Mouse (Mus musculus) erythroblast, embryonic 14.5 days (primary cell): Measurements from ENCODE around the gene Rbfox3. TPM values are rescaled to one million over a fixed set of nuclear protein-coding genes. Genes with fewer than 3 reads are reported as not detected.

ENCODE experiments used
- H3K27me3 ChIP-seq: 2 replicates; pipeline ENCODE4 v1.6.1; 2012; ENCODE audit warnings: inconsistent platforms; ENCODE audit not compliant: control insufficient read depth
- H3K36me3 ChIP-seq: 2 replicates; pipeline ENCODE4 v1.6.1; 2012; ENCODE audit warnings: mild to moderate bottlenecking, inconsistent platforms; ENCODE audit not compliant: control insufficient read depth
- H3K4me1 ChIP-seq: 2 replicates; pipeline ENCODE4 v1.6.1; 2012; ENCODE audit warnings: inconsistent platforms; ENCODE audit not compliant: control insufficient read depth
- H3K4me3 ChIP-seq: replicated peaks from 2 replicates; pipeline ENCODE3; 2012; ENCODE audit warnings: moderate library complexity, mild to moderate bottlenecking, inconsistent platforms
- H3K9me3 ChIP-seq: 2 replicates; pipeline ENCODE4 v1.6.1; 2012; ENCODE audit warnings: low read length, inconsistent platforms, mixed read lengths; ENCODE audit not compliant: control insufficient read depth
- GATA1 ChIP-seq: IDR thresholded peaks from 2 replicates; pipeline ENCODE4 v1.6.1; 2012; ENCODE audit warnings: low read length, inconsistent platforms, mixed read lengths
- TAL1 ChIP-seq: IDR thresholded peaks from 3 replicates; pipeline ENCODE4 v1.6.1; 2012; ENCODE audit warnings: low read length, inconsistent platforms, mixed read lengths
- polyA plus RNA-seq: library from polyadenylated mRNA; stranded (reverse); fragments of >175 nt; gene quantifications from 2 replicates; pipeline ENCODE4 v1.2.3, GENCODE M21; 2012

Gene Rbfox3
- polyA plus RNA-seq, 1 experiment, result 0.02 TPM

DNA sequence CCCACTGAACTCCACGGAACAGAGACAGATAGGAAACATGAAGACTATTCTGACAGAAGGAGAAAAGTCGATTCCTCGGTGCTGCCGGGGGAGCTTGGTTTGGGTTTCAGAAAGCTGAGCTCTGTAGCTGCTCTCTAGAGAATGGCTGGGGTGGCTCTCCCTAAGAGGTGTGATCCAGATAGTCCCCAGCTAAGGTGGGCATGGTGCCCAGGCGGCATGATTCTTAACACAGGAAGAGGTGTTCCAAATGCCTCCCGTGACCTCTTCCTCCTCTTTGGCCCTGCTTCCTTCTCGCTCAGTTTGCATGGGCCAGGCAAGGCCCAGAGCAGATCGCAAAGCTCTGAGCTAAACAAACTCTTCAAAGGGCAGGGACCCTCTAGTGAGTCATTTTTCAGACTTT, 243.0 kb downstream of the Rbfox3 start:
- H3K36me3 ChIP-seq, result no peaks in the 10 kb centered on the region
- H3K27me3 ChIP-seq, result no peaks in the 10 kb centered on the region
- no peak for TF ChIP-seq TAL1
- no peak for TF ChIP-seq GATA1
- no peaks in the 10 kb centered on the region for H3K9me3 ChIP-seq
- H3K4me1 ChIP-seq, result no peaks in the 10 kb centered on the region
- no peak overlapping the region for H3K4me3 ChIP-seq

DNA sequence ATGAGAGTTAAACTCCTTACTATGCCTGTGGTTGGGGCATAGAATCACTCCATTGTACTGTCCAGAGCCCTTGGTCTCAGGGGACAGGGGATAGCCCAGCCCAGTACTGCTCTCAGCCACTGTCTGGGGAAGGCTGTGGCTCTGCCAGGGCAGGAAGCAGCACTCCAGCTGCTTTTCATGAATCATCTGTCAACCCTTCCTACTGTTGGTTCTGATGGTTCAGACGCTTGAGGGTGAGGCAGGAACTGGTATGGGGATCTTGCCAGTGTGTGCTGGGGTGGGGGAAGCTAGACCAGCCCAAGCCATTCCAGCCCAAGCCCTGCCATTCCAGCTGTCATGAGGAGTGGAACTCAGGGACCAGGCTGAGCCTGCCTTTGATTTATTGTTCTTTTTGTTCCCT, 243.5 kb downstream of the Rbfox3 start:
- Histone ChIP-seq H3K9me3 (no peaks in the 10 kb centered on the region), H3K36me3 (no peaks in the 10 kb centered on the region), H3K27me3 (no peaks in the 10 kb centered on the region), H3K4me1 (no peaks in the 10 kb centered on the region), H3K4me3 (no peak overlapping the region)
- TF ChIP-seq GATA1 (no peak), TAL1 (no peak)

DNA sequence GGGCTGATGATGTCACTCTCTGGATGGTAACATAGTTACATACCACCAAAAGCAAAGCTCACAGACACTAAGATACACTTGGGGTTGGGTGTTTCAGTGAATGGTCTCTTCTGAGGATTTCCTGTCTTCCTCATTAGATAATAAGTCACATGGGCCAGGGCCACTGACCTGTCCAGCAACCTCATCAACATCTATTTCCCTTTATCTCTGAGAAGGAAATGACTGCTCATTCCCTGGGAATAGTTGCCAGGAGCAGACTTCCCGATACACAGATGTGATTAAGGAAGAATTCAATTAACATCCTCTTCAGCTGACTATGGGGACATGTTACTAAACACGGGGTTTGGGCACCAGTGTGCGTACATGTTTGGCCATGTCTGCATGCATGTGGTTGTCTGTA, 245.2 kb downstream of the Rbfox3 start:
- no peaks in the 10 kb centered on the region for H3K4me1 ChIP-seq
- H3K36me3 ChIP-seq, result no peaks in the 10 kb centered on the region
- TF ChIP-seq TAL1, result no peak
- TF ChIP-seq GATA1, result no peak
- H3K27me3 ChIP-seq, result no peaks in the 10 kb centered on the region
- no peaks in the 10 kb centered on the region for H3K9me3 ChIP-seq
- no peak overlapping the region for H3K4me3 ChIP-seq

DNA sequence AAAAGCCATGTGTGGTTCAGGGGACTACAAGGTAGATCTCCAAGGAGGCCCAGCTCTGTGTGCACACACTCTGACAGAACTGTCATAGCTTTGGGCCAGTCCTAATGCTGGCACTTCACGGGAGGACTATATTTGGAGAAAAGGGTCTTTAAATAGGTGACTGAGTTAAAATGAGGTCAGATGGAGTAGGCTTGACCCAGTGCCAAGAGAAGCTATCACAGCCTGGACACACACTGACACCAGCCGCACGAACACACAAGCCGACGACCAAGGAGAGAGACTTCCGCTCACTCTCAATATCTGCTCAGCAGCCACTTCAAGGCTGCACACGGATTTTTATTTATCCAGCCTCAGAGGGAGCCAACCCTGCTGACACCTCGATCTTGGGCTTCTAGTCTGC, 248.1 kb downstream of the Rbfox3 start:
- TF ChIP-seq GATA1 (no peak), TAL1 (no peak)
- no peaks in the 10 kb centered on the region for H3K4me1 ChIP-seq
- no peak overlapping the region for H3K4me3 ChIP-seq
- no peaks in the 10 kb centered on the region for H3K36me3 ChIP-seq
- H3K9me3 ChIP-seq, result no peaks in the 10 kb centered on the region
- H3K27me3 ChIP-seq, result no peaks in the 10 kb centered on the region

DNA sequence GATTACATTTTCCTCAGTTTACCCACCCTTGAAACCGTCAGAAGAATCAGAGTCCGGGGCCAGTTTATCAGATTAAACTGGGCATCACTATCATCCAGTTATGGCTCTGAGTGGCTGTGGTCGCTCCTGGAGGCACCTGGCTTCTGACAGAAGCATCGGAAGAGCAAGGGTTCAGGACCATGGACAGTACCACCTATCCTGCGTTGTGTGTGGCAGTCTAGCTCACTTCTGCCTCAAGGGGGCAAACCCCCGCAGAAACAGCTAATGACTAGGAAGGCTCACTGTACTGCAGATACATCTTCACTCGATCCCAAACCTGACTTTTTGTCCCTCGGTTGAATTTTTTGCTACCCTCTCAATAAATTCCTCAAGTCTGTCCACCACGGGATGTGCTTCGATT, 252.1 kb downstream of the Rbfox3 start:
- Histone ChIP-seq H3K27me3 (no peaks in the 10 kb centered on the region), H3K9me3 (no peaks in the 10 kb centered on the region), H3K36me3 (no peaks in the 10 kb centered on the region), H3K4me3 (no peak overlapping the region), H3K4me1 (no peaks in the 10 kb centered on the region)
- TF ChIP-seq GATA1, result no peak
- no peak for TF ChIP-seq TAL1

DNA sequence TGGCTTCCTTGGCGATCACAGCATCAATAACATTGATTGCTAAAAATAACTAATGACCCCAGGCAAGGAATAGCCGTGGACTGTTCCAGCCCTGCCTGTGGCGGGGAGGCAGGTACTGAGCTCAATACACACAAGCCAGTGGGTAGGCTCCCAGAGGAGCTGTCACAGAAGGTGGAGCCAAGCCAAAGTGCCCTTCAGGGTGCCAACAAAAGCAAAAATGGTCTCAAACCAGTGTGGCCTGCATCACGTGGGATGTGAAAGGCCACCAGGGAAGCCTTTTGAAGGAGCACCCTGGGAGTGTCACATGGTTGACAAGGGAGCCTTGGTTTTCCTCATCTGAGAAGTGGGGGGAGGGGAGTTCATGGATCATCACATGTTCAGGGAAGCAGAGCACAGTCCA, 255.6 kb downstream of the Rbfox3 start:
- no peaks in the 10 kb centered on the region for H3K36me3 ChIP-seq
- TF ChIP-seq TAL1 (no peak), GATA1 (no peak)
- no peak overlapping the region for H3K4me3 ChIP-seq
- H3K4me1 ChIP-seq, result no peaks in the 10 kb centered on the region
- no peaks in the 10 kb centered on the region for H3K9me3 ChIP-seq
- H3K27me3 ChIP-seq, result no peaks in the 10 kb centered on the region

DNA sequence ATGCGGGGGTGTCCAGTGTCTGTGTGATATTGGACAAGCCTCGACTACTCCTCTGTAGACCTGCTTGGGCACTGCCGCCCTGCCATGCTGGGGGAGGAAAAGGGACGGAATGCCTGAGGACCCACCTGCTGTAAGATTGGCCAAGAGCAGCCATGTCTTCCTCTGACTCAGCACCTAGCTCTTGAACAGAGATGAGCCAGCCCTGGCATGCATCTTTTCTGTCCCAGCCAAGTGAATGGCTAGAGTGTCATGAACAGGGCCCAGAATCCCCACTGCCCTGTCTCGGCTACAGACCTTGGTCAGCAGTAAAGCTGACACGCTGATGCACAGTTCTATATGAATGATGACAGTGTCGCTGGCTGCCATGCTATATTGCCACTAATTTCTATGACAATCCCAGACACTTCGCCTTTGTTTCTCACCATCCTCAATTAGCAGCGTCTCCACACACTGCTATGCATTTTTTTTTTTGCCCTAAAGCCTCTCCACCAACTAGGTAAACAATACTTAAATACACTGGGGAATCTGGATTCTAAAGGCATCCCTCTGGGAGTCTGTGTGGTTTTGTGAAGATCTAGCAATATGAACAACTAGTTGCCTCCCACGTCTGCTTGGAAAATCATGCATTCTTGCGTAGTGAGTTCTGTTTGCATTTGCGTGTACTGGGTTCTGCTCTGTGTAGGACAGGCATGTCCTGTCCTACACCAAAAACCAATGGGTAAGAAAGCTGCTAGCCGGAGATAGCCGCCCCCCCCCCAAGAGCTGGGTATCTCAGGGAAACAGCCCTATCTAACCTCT, 257.7 kb downstream of the Rbfox3 start:
- no peaks in the 10 kb centered on the region; the same call in 1 of the 2 replicates for H3K9me3 ChIP-seq
- TF ChIP-seq GATA1 (no peak), TAL1 (no peak)
- H3K4me1 ChIP-seq, result no peaks in the 10 kb centered on the region
- H3K36me3 ChIP-seq, result no peaks in the 10 kb centered on the region
- H3K27me3 ChIP-seq, result no peaks in the 10 kb centered on the region; the same call in 1 of the 2 replicates
- no peak overlapping the region for H3K4me3 ChIP-seq

DNA sequence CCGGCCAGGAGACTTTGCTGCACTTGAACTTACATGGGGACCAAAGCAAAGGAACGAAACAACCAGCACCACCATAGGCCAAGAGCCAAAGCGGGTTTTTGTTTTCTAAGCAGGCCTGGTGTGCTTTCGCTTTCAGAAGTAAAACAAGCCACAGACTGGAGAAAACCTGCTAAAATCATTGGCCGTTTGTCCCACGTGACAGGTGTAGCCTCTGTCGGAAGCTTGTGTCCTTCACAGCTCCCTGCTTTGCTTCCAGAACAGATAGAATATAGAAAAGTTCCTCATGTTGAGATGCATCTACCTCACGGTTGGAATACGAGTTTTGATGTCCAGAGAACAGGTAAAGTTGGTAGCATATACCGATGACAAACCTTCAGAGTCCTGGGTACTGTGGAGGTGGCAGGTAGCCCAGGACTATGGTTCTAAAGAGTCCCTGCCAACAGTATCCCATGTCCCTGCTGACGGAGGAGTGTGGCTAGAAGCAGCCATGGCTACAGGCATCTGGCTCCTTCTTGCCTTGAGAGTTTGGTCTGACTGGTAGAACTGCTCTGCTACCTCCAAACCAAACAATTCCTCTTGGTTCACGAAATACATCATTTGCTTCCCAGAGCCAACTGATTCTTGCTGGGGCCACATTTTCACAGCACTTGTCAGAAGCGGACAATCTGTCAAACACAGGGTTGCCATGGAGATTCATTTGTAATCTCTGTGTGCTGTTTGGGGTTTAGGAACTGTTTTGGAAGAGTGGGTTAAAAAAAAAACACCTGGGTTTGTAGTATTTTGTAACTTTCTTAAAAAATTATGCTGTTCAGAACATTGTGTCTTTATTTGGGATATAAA, 258.8 kb downstream of the Rbfox3 start:
- Histone ChIP-seq H3K4me1 (no peaks in the 10 kb centered on the region), H3K27me3 (no peaks in the 10 kb centered on the region; the same call in 1 of the 2 replicates), H3K9me3 (no peaks in the 10 kb centered on the region; the same call in 1 of the 2 replicates), H3K4me3 (no peak overlapping the region), H3K36me3 (no peaks in the 10 kb centered on the region)
- TF ChIP-seq GATA1 (no peak), TAL1 (no peak)

DNA sequence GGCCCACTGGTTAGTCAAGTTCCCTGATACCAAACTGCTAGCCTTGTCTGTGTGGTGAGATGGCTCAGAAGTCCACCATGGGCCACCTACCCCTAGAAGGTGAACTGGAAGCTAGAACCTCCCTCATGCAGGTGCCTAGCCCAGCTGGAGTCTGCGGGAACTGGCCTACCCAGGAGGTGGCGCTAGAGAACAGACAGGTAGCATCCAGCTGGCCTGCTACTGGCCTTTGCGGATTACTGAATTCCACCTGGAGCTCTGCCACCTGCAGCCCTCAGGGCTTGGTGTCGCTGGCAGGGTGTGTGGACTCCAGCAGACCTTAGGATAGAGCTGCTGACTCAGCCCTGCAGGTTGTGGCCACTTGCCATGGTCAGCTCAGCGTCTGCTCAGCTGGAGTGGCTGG, 263.0 kb downstream of the Rbfox3 start:
- Histone ChIP-seq H3K4me1 (no peaks in the 10 kb centered on the region), H3K4me3 (no peak overlapping the region), H3K9me3 (no peaks in the 10 kb centered on the region; the same call in 1 of the 2 replicates), H3K27me3 (no peaks in the 10 kb centered on the region; the same call in 1 of the 2 replicates), H3K36me3 (no peaks in the 10 kb centered on the region)
- TF ChIP-seq TAL1, result no peak
- TF ChIP-seq GATA1, result no peak
